Mouse (Mus musculus) heart, postnatal 0 days (tissue): ENCODE measurements at regions not wholly inside any gene's neighbourhood (a gene's known extent, or its start where the extent isn't known, plus 50 kb on each side); places are given as distances from the start of the nearest gene placed in this dataset.

Experiments
- CTCF ChIP-seq: IDR thresholded peaks from 2 replicates; pipeline ENCODE4 v1.5.1; 2016; ENCODE audit warnings: antibody characterized with exemption, control low read depth, low read depth
- EP300 ChIP-seq: IDR thresholded peaks from 2 replicates; pipeline ENCODE4 v1.6.1; 2016; ENCODE audit warnings: antibody characterized with exemption, low read depth

DNA sequence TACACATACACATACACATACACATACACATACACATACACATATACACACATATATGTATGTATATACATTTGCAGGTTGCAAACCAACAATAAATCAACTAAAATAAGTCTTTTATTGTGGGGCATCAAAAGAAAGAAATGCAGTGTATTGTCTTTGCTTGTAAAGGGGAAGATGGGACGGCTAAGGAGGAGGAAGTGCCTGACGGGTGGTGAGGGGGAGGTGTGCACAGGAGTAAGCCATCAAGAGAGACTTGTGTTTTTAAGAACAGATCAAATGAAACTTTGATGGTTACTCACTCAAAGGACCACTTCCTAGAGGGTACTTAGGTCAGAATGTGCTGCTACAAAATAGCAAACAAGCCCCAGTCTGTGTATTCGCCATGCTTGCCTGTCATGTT is 164.2 kb downstream of the Dhx15 start:
- TF ChIP-seq CTCF (no peak), EP300 (no peak)
